Mouse (Mus musculus) ES-E14 (cell line): ENCODE measurements around the gene 4930590J08Rik.

Source experiments
- CHD2 ChIP-seq: IDR thresholded peaks from 2 replicates; pipeline ENCODE4 v1.6.1; 2014; ENCODE audit warnings: mild to moderate bottlenecking, low read depth, low read length, inconsistent platforms
- HCFC1 ChIP-seq: IDR thresholded peaks from 2 replicates; pipeline ENCODE4 v1.6.1; 2012; ENCODE audit warnings: low read length, inconsistent platforms, borderline replicate concordance; ENCODE audit not compliant: insufficient read depth
- MAFK ChIP-seq: IDR thresholded peaks from 2 replicates; pipeline ENCODE4 v1.6.1; 2014; ENCODE audit warnings: mild to moderate bottlenecking, low read depth, low read length, inconsistent platforms; ENCODE audit not compliant: insufficient read depth
- ZC3H11A ChIP-seq: IDR thresholded peaks from 2 replicates; pipeline ENCODE4 v1.6.1; 2012; ENCODE audit warnings: low read depth, mild to moderate bottlenecking, inconsistent platforms, low read length, borderline replicate concordance
- ZNF384 ChIP-seq: IDR thresholded peaks from 2 replicates; pipeline ENCODE4 v1.6.1; 2012; ENCODE audit warnings: low read depth, low read length, inconsistent platforms

- TF ChIP-seq MAFK, result no peak
- no peak for TF ChIP-seq ZNF384
- TF ChIP-seq CHD2, result no peak
- TF ChIP-seq HCFC1, result no peak
- TF ChIP-seq ZC3H11A, result no peak
Observed at GRCm38 (mm10) chr6:91896783-91897182, 5.8 kb upstream of the 4930590J08Rik start.
